Mouse (Mus musculus): ENCODE results near the gene Psmd4. TPM values are rescaled to one million over a fixed set of nuclear protein-coding genes. Genes with fewer than 3 reads are reported as not detected.

The Psmd4 gene
- total and polyA plus RNA-seq, 2 experiments, result 134 to 140 TPM

DNA sequence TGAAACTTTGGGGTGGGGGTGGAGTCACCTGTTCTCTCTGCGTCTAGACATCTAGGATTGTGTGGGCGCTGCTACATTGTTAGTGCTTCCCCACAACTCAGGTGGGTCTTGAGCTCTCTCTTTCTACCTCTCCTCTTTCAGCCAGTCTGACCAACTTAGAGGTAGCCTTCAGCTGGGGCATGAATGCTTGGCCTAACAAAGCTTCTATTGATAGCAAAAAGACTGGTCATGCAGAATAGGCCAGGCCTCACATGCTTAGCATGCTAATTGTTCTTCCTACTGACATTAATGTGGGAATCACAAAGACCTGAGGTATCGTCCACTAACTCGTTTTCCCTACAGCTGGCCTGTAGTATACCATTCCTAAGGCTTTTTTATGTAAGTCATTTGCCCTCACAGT, 39.8 kb downstream of the Psmd4 start:
- TF ChIP-seq CTCF (IDR thresholded peaks at IDR 0.05; ENCODE audit: low read depth, low read length), result no peak
- no peak for TF ChIP-seq POLR2A (IDR thresholded peaks at IDR 0.05; ENCODE audit: extremely low read depth, insufficient read depth, low read length)
- Histone ChIP-seq H3K27me3 (ENCODE audit: control insufficient read depth, insufficient read depth, low read length) (no peaks in the 10 kb centered on the region), H3K27ac (replicated peaks; ENCODE audit: insufficient read depth, low read depth, low read length) (no peak overlapping the region), H3K36me3 (ENCODE audit: control insufficient read depth, insufficient read depth, low read length) (peaks cover 73% of the 10 kb centered on the region), H3K4me1 (ENCODE audit: control insufficient read depth, insufficient read depth, low read length) (no peaks in the 10 kb centered on the region), H3K4me3 (ENCODE audit: insufficient read depth, low read depth, low read length) (no peak overlapping the region), H3K9ac (ENCODE audit: low read depth, low read length) (no peak overlapping the region), H3K79me2 (ENCODE audit: control insufficient read depth, insufficient read depth, low read length) (no peaks in the 10 kb centered on the region)
- 95% methylated on average over 4 of the region's 4 CpGs for WGBS
- DNase-seq (ENCODE audit: extremely low read depth, low read depth, low spot score), result no peak

DNA sequence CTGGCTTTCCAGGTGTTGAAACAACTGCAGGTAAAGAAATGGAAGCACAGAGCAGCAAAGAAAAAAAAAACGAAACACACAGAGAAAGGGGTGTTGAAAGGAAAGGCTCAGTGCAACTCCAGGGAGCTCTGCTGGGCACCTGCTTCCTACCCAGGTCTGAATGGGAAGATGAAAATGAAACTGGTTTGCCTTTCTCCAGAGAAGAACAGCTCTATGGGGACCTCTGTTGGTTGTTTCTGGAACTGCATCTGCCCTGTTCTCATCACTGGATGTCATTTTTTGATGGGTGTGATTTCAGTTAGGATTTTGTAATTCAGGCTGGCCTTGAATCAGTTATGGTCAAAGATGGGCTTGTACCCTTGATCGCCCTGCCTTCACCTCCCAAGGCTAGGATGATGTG, 45.5 kb downstream of the Psmd4 start:
- Histone ChIP-seq H3K36me3 (ENCODE audit: control insufficient read depth, insufficient read depth, low read length) (peaks cover 75% of the 10 kb centered on the region), H3K79me2 (ENCODE audit: control insufficient read depth, insufficient read depth, low read length) (no peaks in the 10 kb centered on the region), H3K4me1 (ENCODE audit: control insufficient read depth, insufficient read depth, low read length) (no peaks in the 10 kb centered on the region), H3K9ac (ENCODE audit: low read depth, low read length) (no peak overlapping the region), H3K4me3 (ENCODE audit: insufficient read depth, low read depth, low read length) (no peak overlapping the region), H3K27me3 (ENCODE audit: control insufficient read depth, insufficient read depth, low read length) (no peaks in the 10 kb centered on the region), H3K27ac (replicated peaks; ENCODE audit: insufficient read depth, low read depth, low read length) (no peak overlapping the region)
- 19% methylated on average over 2 of the region's 2 CpGs for WGBS
- TF ChIP-seq POLR2A (IDR thresholded peaks at IDR 0.05; ENCODE audit: extremely low read depth, insufficient read depth, low read length), result no peak
- peak; percentile 69 for TF ChIP-seq CTCF (IDR thresholded peaks at IDR 0.05; ENCODE audit: low read depth, low read length)
- DNase-seq (ENCODE audit: extremely low read depth, low read depth, low spot score), result peak; percentile 55

DNA sequence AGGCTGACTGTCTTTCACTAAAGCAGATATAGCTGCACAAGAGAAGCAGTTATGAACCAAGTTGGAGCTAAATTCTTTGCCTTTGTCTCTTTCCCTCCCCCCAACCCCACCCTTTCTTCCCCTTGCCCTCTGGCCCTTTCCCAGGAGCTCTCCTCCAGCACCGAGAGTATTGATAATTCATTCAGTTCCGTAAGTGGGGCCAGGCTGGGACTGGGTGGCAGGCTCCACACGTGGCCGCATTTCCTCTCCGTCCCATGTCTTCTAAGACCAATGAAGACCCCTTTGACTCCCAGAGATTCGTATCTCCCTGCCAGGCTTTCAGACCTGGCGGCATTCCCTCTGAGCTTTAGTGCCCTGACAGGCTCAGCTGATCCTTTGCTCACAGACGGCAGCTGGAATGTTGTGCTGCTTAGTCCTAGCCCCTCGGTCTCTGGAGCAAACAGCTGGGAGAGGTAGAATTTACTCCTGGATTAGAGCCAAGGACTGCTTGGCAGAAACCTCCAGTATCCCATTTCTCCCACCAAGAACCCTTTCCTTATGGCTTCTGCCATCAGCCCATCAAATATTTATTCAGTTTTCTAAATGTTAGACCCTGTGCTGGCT, 53.2 kb downstream of the Psmd4 start:
- no peak overlapping the region for H3K4me3 ChIP-seq (ENCODE audit: insufficient read depth, low read depth, low read length)
- H3K27me3 ChIP-seq (ENCODE audit: control insufficient read depth, insufficient read depth, low read length), result no peaks in the 10 kb centered on the region
- H3K27ac ChIP-seq (replicated peaks; ENCODE audit: insufficient read depth, low read depth, low read length), result no peak overlapping the region
- DNase-seq (ENCODE audit: extremely low read depth, low read depth, low spot score), result no peak
- 36% methylated on average over 9 of the region's 9 CpGs for WGBS
- no peak overlapping the region for H3K9ac ChIP-seq (ENCODE audit: low read depth, low read length)
- no peak for TF ChIP-seq CTCF (IDR thresholded peaks at IDR 0.05; ENCODE audit: low read depth, low read length)
- peaks cover 17% of the 10 kb centered on the region for H3K4me1 ChIP-seq (ENCODE audit: control insufficient read depth, insufficient read depth, low read length)
- H3K36me3 ChIP-seq (ENCODE audit: control insufficient read depth, insufficient read depth, low read length), result peaks cover 13% of the 10 kb centered on the region; the same call in 1 of the 2 replicates
- H3K79me2 ChIP-seq (ENCODE audit: control insufficient read depth, insufficient read depth, low read length), result 0 out of 2 replicates have a peak, but pooled peaks cover 2% of the 10 kb centered on the region

DNA sequence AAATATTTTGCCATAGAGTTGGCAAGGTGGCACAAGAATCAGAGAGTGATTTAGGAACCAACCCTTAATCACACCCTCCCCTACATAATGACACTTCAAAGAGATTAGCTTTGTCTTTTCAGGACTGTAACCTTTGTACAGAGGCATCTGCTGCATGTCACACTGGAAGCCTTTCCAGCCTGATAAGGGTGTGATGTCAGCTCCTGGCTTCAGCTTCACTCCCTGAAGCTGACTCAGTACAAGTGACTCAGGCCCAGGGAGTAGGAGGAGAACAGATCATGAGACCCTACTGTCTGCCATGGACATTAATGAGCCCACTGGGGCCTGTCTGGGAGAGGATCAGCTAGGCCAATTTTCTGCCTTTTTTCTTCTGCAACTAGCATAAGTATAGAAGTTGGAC, 54.8 kb downstream of the Psmd4 start:
- DNase-seq (ENCODE audit: extremely low read depth, low read depth, low spot score), result peak; percentile 86
- H3K9ac ChIP-seq (ENCODE audit: low read depth, low read length), result no peak overlapping the region

DNA sequence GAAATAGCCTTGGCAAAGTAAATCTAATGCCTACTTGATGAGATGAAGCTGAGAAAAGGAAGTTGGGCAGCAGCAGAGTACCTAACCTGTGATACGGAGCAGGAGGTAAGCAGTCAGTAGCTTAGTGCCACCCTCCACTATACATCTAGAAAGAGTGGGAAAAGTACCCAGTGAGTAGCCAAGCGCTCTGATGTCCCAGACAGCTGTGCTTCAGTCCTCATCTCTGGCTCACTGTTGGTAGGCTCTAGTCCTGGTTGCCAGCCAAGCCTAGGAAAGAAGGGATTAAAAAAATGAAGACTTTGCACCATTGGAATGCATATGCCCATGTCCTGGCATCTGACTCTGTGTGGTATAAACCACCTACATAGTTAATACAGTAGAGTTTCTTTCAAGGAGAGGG, 56.9 kb downstream of the Psmd4 start:
- no peak overlapping the region for H3K27ac ChIP-seq (replicated peaks; ENCODE audit: insufficient read depth, low read depth, low read length)
- no peak overlapping the region for H3K4me3 ChIP-seq (ENCODE audit: insufficient read depth, low read depth, low read length)
- WGBS, result 94% methylated on average over 2 of the region's 2 CpGs
- H3K36me3 ChIP-seq (ENCODE audit: control insufficient read depth, insufficient read depth, low read length), result peaks cover 9% of the 10 kb centered on the region; the same call in 1 of the 2 replicates
- no peak overlapping the region for H3K9ac ChIP-seq (ENCODE audit: low read depth, low read length)
- TF ChIP-seq CTCF (IDR thresholded peaks at IDR 0.05; ENCODE audit: low read depth, low read length), result no peak
- no peak for TF ChIP-seq POLR2A (IDR thresholded peaks at IDR 0.05; ENCODE audit: extremely low read depth, insufficient read depth, low read length)
- no peak for DNase-seq (ENCODE audit: extremely low read depth, low read depth, low spot score)
- H3K79me2 ChIP-seq (ENCODE audit: control insufficient read depth, insufficient read depth, low read length), result 0 out of 2 replicates have a peak, but pooled peaks cover 4% of the 10 kb centered on the region
- H3K4me1 ChIP-seq (ENCODE audit: control insufficient read depth, insufficient read depth, low read length), result peaks cover 17% of the 10 kb centered on the region
- H3K27me3 ChIP-seq (ENCODE audit: control insufficient read depth, insufficient read depth, low read length), result no peaks in the 10 kb centered on the region

More for the DNA sequence above, 54.8 kb downstream of the Psmd4 start:
- peaks cover 8% of the 10 kb centered on the region; the same call in 1 of the 2 replicates for H3K36me3 ChIP-seq (ENCODE audit: control insufficient read depth, insufficient read depth, low read length)
- peaks cover 17% of the 10 kb centered on the region for H3K4me1 ChIP-seq (ENCODE audit: control insufficient read depth, insufficient read depth, low read length)
- H3K27ac ChIP-seq (replicated peaks; ENCODE audit: insufficient read depth, low read depth, low read length), result no peak overlapping the region
- no peak overlapping the region for H3K4me3 ChIP-seq (ENCODE audit: insufficient read depth, low read depth, low read length)
- 0 out of 2 replicates have a peak, but pooled peaks cover 2% of the 10 kb centered on the region for H3K79me2 ChIP-seq (ENCODE audit: control insufficient read depth, insufficient read depth, low read length)
- H3K27me3 ChIP-seq (ENCODE audit: control insufficient read depth, insufficient read depth, low read length), result no peaks in the 10 kb centered on the region
- TF ChIP-seq CTCF (IDR thresholded peaks at IDR 0.05; ENCODE audit: low read depth, low read length), result no peak
- no peak for TF ChIP-seq POLR2A (IDR thresholded peaks at IDR 0.05; ENCODE audit: extremely low read depth, insufficient read depth, low read length)

DNA sequence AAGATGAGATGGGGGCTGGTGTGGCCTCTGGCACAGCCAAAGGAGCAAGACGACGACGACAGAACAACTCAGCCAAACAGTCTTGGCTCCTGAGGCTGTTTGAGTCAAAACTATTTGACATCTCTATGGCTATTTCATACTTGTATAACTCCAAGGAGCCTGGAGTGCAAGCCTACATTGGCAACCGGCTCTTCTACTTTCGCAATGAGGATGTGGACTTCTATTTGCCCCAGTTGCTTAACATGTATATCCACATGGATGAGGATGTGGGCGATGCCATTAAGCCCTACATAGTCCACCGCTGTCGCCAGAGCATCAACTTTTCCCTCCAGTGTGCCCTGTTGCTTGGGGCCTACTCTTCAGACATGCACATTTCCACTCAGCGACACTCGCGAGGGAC, 58.1 kb downstream of the Psmd4 start:
- Histone ChIP-seq H3K9ac (ENCODE audit: low read depth, low read length) (no peak overlapping the region), H3K79me2 (ENCODE audit: control insufficient read depth, insufficient read depth, low read length) (peaks cover 5% of the 10 kb centered on the region; the same call in 1 of the 2 replicates), H3K27me3 (ENCODE audit: control insufficient read depth, insufficient read depth, low read length) (no peaks in the 10 kb centered on the region), H3K4me3 (ENCODE audit: insufficient read depth, low read depth, low read length) (no peak overlapping the region), H3K36me3 (ENCODE audit: control insufficient read depth, insufficient read depth, low read length) (peaks cover 6% of the 10 kb centered on the region; the same call in 1 of the 2 replicates), H3K27ac (replicated peaks; ENCODE audit: insufficient read depth, low read depth, low read length) (no peak overlapping the region), H3K4me1 (ENCODE audit: control insufficient read depth, insufficient read depth, low read length) (peaks cover 16% of the 10 kb centered on the region)
- no peak for DNase-seq (ENCODE audit: extremely low read depth, low read depth, low spot score)
- 78% methylated on average over 11 of the region's 11 CpGs for WGBS
- TF ChIP-seq CTCF (IDR thresholded peaks at IDR 0.05; ENCODE audit: low read depth, low read length) (no peak), POLR2A (IDR thresholded peaks at IDR 0.05; ENCODE audit: extremely low read depth, insufficient read depth, low read length) (no peak)

Other genes with a start within 250 kb of the Psmd4 start
- 6.3 and 6.8 TPM in 2 replicates for gene Pogz, start 205.0 kb downstream of the Psmd4 start, total RNA-seq (2014; rRNA removed)
- gene Pogz, start 205.0 kb downstream of the Psmd4 start, polyA plus RNA-seq (2012; rRNA removed), result 6.4 and 9.9 TPM in 2 replicates
- gene Psmb4, start 155.7 kb downstream of the Psmd4 start, total RNA-seq (2014; rRNA removed), result 246 and 264 TPM in 2 replicates
- gene Psmb4, start 155.7 kb downstream of the Psmd4 start, polyA plus RNA-seq (2012; rRNA removed), result 266 and 271 TPM in 2 replicates
- gene Selenbp1, start 109.6 kb downstream of the Psmd4 start, total RNA-seq (2014; rRNA removed), result 631 and 642 TPM in 2 replicates
- gene Selenbp1, start 109.6 kb downstream of the Psmd4 start, polyA plus RNA-seq (2012; rRNA removed), result 641 and 744 TPM in 2 replicates
- gene Rfx5, start 88.5 kb downstream of the Psmd4 start, total RNA-seq (2014; rRNA removed), result 6.4 and 7.0 TPM in 2 replicates
- 6.0 and 7.1 TPM in 2 replicates for gene Rfx5, start 88.5 kb downstream of the Psmd4 start, polyA plus RNA-seq (2012; rRNA removed)
- 26.5 and 30.8 TPM in 2 replicates for gene Pi4kb, start 67.9 kb downstream of the Psmd4 start, total RNA-seq (2014; rRNA removed)
- gene Pi4kb, start 67.9 kb downstream of the Psmd4 start, polyA plus RNA-seq (2012; rRNA removed), result 25.3 and 26.0 TPM in 2 replicates
- 2.1 and 3.2 TPM in 2 replicates for gene Zfp687, start 27.2 kb downstream of the Psmd4 start, total RNA-seq (2014; rRNA removed)
- 6.8 and 8.8 TPM in 2 replicates for gene Zfp687, start 27.2 kb downstream of the Psmd4 start, polyA plus RNA-seq (2012; rRNA removed)
- gene Pip5k1a, start 64.3 kb upstream of the Psmd4 start, total RNA-seq (2014; rRNA removed), result 4.5 and 5.6 TPM in 2 replicates
- gene Pip5k1a, start 64.3 kb upstream of the Psmd4 start, polyA plus RNA-seq (2012; rRNA removed), result 5.2 and 6.7 TPM in 2 replicates
- 9.9 and 12.7 TPM in 2 replicates for gene Vps72, start 68.4 kb upstream of the Psmd4 start, total RNA-seq (2014; rRNA removed)
- gene Vps72, start 68.4 kb upstream of the Psmd4 start, polyA plus RNA-seq (2012; rRNA removed), result 25.1 and 27.4 TPM in 2 replicates
- 0.65 TPM in 1 of 2 replicates, not detected in the other for gene Tmod4, start 81.9 kb upstream of the Psmd4 start, total RNA-seq (2014; rRNA removed)
- gene Tmod4, start 81.9 kb upstream of the Psmd4 start, polyA plus RNA-seq (2012; rRNA removed), result 0.25 TPM in 1 of 2 replicates, not detected in the other
- 12.6 and 13.3 TPM in 2 replicates for gene Scnm1, start 91.4 kb upstream of the Psmd4 start, total RNA-seq (2014; rRNA removed)
- 15.2 and 17.7 TPM in 2 replicates for gene Scnm1, start 91.4 kb upstream of the Psmd4 start, polyA plus RNA-seq (2012; rRNA removed)
- gene Lysmd1, start 91.5 kb upstream of the Psmd4 start, total RNA-seq (2014; rRNA removed), result 7.0 and 7.9 TPM in 2 replicates
- gene Lysmd1, start 91.5 kb upstream of the Psmd4 start, polyA plus RNA-seq (2012; rRNA removed), result 6.1 and 6.5 TPM in 2 replicates
- gene Tnfaip8l2, start 99.7 kb upstream of the Psmd4 start, total RNA-seq (2014; rRNA removed), result 2.3 and 2.8 TPM in 2 replicates
- gene Tnfaip8l2, start 99.7 kb upstream of the Psmd4 start, polyA plus RNA-seq (2012; rRNA removed), result 2.7 and 4.0 TPM in 2 replicates
- gene Sema6c, start 117.8 kb upstream of the Psmd4 start, total RNA-seq (2014; rRNA removed), result 0.65 and 1.1 TPM in 2 replicates
- gene Sema6c, start 117.8 kb upstream of the Psmd4 start, polyA plus RNA-seq (2012; rRNA removed), result 2.1 and 2.9 TPM in 2 replicates
- 13.7 and 17.6 TPM in 2 replicates for gene Gabpb2, start 175.3 kb upstream of the Psmd4 start, total RNA-seq (2014; rRNA removed)
- 4.4 and 6.1 TPM in 2 replicates for gene Gabpb2, start 175.3 kb upstream of the Psmd4 start, polyA plus RNA-seq (2012; rRNA removed)
- 8.9 and 12.3 TPM in 2 replicates for gene Cdc42se1, start 186.1 kb upstream of the Psmd4 start, total RNA-seq (2014; rRNA removed)
- gene Cdc42se1, start 186.1 kb upstream of the Psmd4 start, polyA plus RNA-seq (2012; rRNA removed), result 12.4 and 13.1 TPM in 2 replicates
- 0.81 and 0.83 TPM in 2 replicates for gene Mllt11, start 189.6 kb upstream of the Psmd4 start, total RNA-seq (2014; rRNA removed)
- 0.81 and 1.4 TPM in 2 replicates for gene Mllt11, start 189.6 kb upstream of the Psmd4 start, polyA plus RNA-seq (2012; rRNA removed)
- 0.09 TPM in 1 of 2 replicates, not detected in the other for gene Gm128, start 199.0 kb upstream of the Psmd4 start, total RNA-seq (2014; rRNA removed)
- 0.06 TPM in 1 of 2 replicates, not detected in the other for gene Gm128, start 199.0 kb upstream of the Psmd4 start, polyA plus RNA-seq (2012; rRNA removed)
- 0.07 TPM in 1 of 2 replicates, not detected in the other for gene Bnipl, start 208.6 kb upstream of the Psmd4 start, total RNA-seq (2014; rRNA removed)
- 0.16 TPM in 1 of 2 replicates, not detected in the other for gene Bnipl, start 208.6 kb upstream of the Psmd4 start, polyA plus RNA-seq (2012; rRNA removed)
- 56.6 and 63.6 TPM in 2 replicates for gene Mindy1, start 238.7 kb upstream of the Psmd4 start, total RNA-seq (2014; rRNA removed)
- 122 and 137 TPM in 2 replicates for gene Mindy1, start 238.7 kb upstream of the Psmd4 start, polyA plus RNA-seq (2012; rRNA removed)
- 7.6 and 7.8 TPM in 2 replicates for gene Prune1, start 239.5 kb upstream of the Psmd4 start, total RNA-seq (2014; rRNA removed)
- gene Prune1, start 239.5 kb upstream of the Psmd4 start, polyA plus RNA-seq (2012; rRNA removed), result 11.3 and 12.8 TPM in 2 replicates

All from liver, adult 2 months (tissue).